Mouse (Mus musculus) forebrain, postnatal 0 days (tissue): Measurements from ENCODE around the gene Ush2a. TPM values are rescaled to one million over a fixed set of nuclear protein-coding genes. Genes with fewer than 3 reads are reported as not detected.

ENCODE experiments used
- ATAC-seq: fragments of 200-750 bp; cut with Nextera tagmentation; 2 replicates; pipeline ENCODE4 v1.8.0; 2017; ENCODE audit warnings: mild to moderate bottlenecking, moderate library complexity
- DNase-seq: peaks from one replicate; pipeline ENCODE4 v3.0.0-alpha.2; 2015
- H3K27ac ChIP-seq: fragments of 300-500 bp; sonication (generic); 2 replicates; pipeline ENCODE4 v1.5.1; 2014; ENCODE audit warnings: low read depth, mild to moderate bottlenecking, antibody characterized with exemption, low read length, moderate library complexity, mixed read lengths
- H3K27me3 ChIP-seq: fragments of 300-500 bp; sonication (generic); 2 replicates; pipeline ENCODE4 v1.6.1; 2014; ENCODE audit warnings: mild to moderate bottlenecking, low read length, mixed read lengths; ENCODE audit not compliant: insufficient read depth
- H3K36me3 ChIP-seq: fragments of 300-500 bp; sonication (generic); 2 replicates; pipeline ENCODE4 v1.6.1; 2014; ENCODE audit warnings: mild to moderate bottlenecking, moderate library complexity; ENCODE audit not compliant: insufficient read depth
- H3K4me1 ChIP-seq: fragments of 300-500 bp; sonication (generic); 2 replicates; pipeline ENCODE4 v1.6.1; 2014; ENCODE audit warnings: antibody characterized with exemption; ENCODE audit not compliant: insufficient read depth
- H3K4me2 ChIP-seq: fragments of 300-500 bp; sonication (generic); 2 replicates; pipeline ENCODE4 v1.6.1; 2014; ENCODE audit warnings: low read depth, mild to moderate bottlenecking, moderate library complexity
- H3K4me3 ChIP-seq: fragments of 300-500 bp; sonication (generic); 2 replicates; pipeline ENCODE4 v1.5.1; 2014; ENCODE audit warnings: low read depth, low read length, mixed read lengths
- H3K9ac ChIP-seq: fragments of 300-500 bp; sonication (generic); 2 replicates; pipeline ENCODE4 v1.6.1; 2014; ENCODE audit warnings: mild to moderate bottlenecking
- H3K9me3 ChIP-seq: fragments of 300-500 bp; sonication (generic); 2 replicates; pipeline ENCODE4 v1.6.1; 2016; ENCODE audit warnings: low read length
- CTCF ChIP-seq: sonication (generic); IDR thresholded peaks from 2 replicates; pipeline ENCODE4 v1.5.1; 2016; ENCODE audit warnings: antibody characterized with exemption, control low read depth, low read depth
- WGBS: fragments of 180-500 bp; shearing (Covaris S2); extraction: QIAGEN DNeasy Blood & Tissue Kit; methylation state at CpG from one replicate; pipeline ENCODE4 v1.1.7; 2014; 5-methylcytosine and 5-hydroxymethylcytosine counted together
- polyA plus RNA-seq: library from polyadenylated mRNA; unstranded; fragments of >200 nt; fragmentation: Nextera tagmentation; extraction: Ambion mirVana; gene quantifications from 2 replicates; pipeline ENCODE4 v1.2.1, GENCODE M21; 2015
- total RNA-seq: library from RNA; depleted of rRNA; stranded (reverse); fragments of >200 nt; gene quantifications from 2 replicates; pipeline ENCODE4 v1.2.3, GENCODE M21; 2014

The Ush2a gene
- total and polyA plus RNA-seq, 2 experiments from 2014 or later, result 0.10 TPM

- H3K9me3 ChIP-seq, result no peaks in the 10 kb centered on the region
- H3K36me3 ChIP-seq, result no peaks in the 10 kb centered on the region
- DNase-seq (peak; percentile 54), ATAC-seq (peak; percentile 81; the same call in 1 of the 2 replicates)
- 65% methylated on average over 8 of the region's 8 CpGs for WGBS
- no peaks in the 10 kb centered on the region for H3K27me3 ChIP-seq
- TF ChIP-seq CTCF, result no peak
- H3K9ac ChIP-seq, result no peak overlapping the region
- H3K4me1 ChIP-seq, result no peaks in the 10 kb centered on the region
- no peak overlapping the region for H3K4me2 ChIP-seq
- H3K27ac ChIP-seq, result no peak overlapping the region
- no peak overlapping the region for H3K4me3 ChIP-seq
Observed at GRCm38 (mm10) chr1:188599134-188599533, 337.3 kb downstream of the Ush2a start.

- H3K4me1 ChIP-seq, result no peaks in the 10 kb centered on the region
- ATAC-seq (no peak), DNase-seq (no peak)
- no peak overlapping the region for H3K4me3 ChIP-seq
- H3K27ac ChIP-seq, result no peak overlapping the region
- no peaks in the 10 kb centered on the region for H3K36me3 ChIP-seq
- no peak for TF ChIP-seq CTCF
- no peaks in the 10 kb centered on the region for H3K9me3 ChIP-seq
- H3K9ac ChIP-seq, result no peak overlapping the region
- H3K4me2 ChIP-seq, result no peak overlapping the region
- no peaks in the 10 kb centered on the region for H3K27me3 ChIP-seq
Observed at GRCm38 (mm10) chr1:188606450-188606849, 344.6 kb downstream of the Ush2a start.

GRCm38 (mm10) chr1:188616547-188616946 lies 354.7 kb downstream of the Ush2a start:
- H3K27me3 ChIP-seq, result no peaks in the 10 kb centered on the region
- no peaks in the 10 kb centered on the region for H3K9me3 ChIP-seq
- H3K4me1 ChIP-seq, result no peaks in the 10 kb centered on the region
- no peak overlapping the region for H3K4me2 ChIP-seq
- H3K4me3 ChIP-seq, result no peak overlapping the region
- ATAC-seq (peak; percentile 54), DNase-seq (peak; percentile 82)
- 54% methylated on average over 5 of the region's 5 CpGs for WGBS
- H3K27ac ChIP-seq, result no peak overlapping the region
- TF ChIP-seq CTCF, result no peak
- no peak overlapping the region for H3K9ac ChIP-seq
- no peaks in the 10 kb centered on the region for H3K36me3 ChIP-seq

GRCm38 (mm10) chr1:188633736-188634135 lies 371.9 kb downstream of the Ush2a start:
- no peak overlapping the region for H3K27ac ChIP-seq
- no peaks in the 10 kb centered on the region for H3K9me3 ChIP-seq
- H3K9ac ChIP-seq, result no peak overlapping the region
- no peak overlapping the region for H3K4me3 ChIP-seq
- no peaks in the 10 kb centered on the region for H3K27me3 ChIP-seq
- H3K4me2 ChIP-seq, result no peak overlapping the region
- ATAC-seq (peak; percentile 74; the same call in 1 of the 2 replicates), DNase-seq (peak; percentile 78)
- no peaks in the 10 kb centered on the region for H3K36me3 ChIP-seq
- 39% methylated on average over 4 of the region's 4 CpGs for WGBS
- peak; percentile 87 for TF ChIP-seq CTCF
- H3K4me1 ChIP-seq, result no peaks in the 10 kb centered on the region

- no peak overlapping the region for H3K27ac ChIP-seq
- TF ChIP-seq CTCF, result no peak
- H3K9ac ChIP-seq, result no peak overlapping the region
- H3K4me1 ChIP-seq, result no peaks in the 10 kb centered on the region
- no peak overlapping the region for H3K4me3 ChIP-seq
- no peaks in the 10 kb centered on the region for H3K36me3 ChIP-seq
- H3K4me2 ChIP-seq, result no peak overlapping the region
- no peaks in the 10 kb centered on the region for H3K27me3 ChIP-seq
- DNase-seq, result no peak
- H3K9me3 ChIP-seq, result no peaks in the 10 kb centered on the region
- ATAC-seq, result no peak
Observed at GRCm38 (mm10) chr1:188639666-188640065, 377.8 kb downstream of the Ush2a start.

- H3K27me3 ChIP-seq, result no peaks in the 10 kb centered on the region
- no peak overlapping the region for H3K9ac ChIP-seq
- WGBS, result 88% methylated on average over 3 of the region's 3 CpGs
- no peak overlapping the region for H3K4me2 ChIP-seq
- no peaks in the 10 kb centered on the region for H3K9me3 ChIP-seq
- TF ChIP-seq CTCF, result no peak
- H3K36me3 ChIP-seq, result no peaks in the 10 kb centered on the region
- no peak overlapping the region for H3K4me3 ChIP-seq
- no peak overlapping the region for H3K27ac ChIP-seq
- no peak for ATAC-seq
- no peaks in the 10 kb centered on the region for H3K4me1 ChIP-seq
- no peak for DNase-seq
Observed at GRCm38 (mm10) chr1:188643156-188643555, 381.3 kb downstream of the Ush2a start.

GRCm38 (mm10) chr1:188653001-188653400 lies 391.2 kb downstream of the Ush2a start:
- no peak for DNase-seq
- 91% methylated on average over 3 of the region's 3 CpGs for WGBS
- no peak for TF ChIP-seq CTCF
- H3K4me3 ChIP-seq, result no peak overlapping the region
- no peak overlapping the region for H3K9ac ChIP-seq
- H3K27me3 ChIP-seq, result 0 out of 2 replicates have a peak, but pooled peaks cover 3% of the 10 kb centered on the region
- no peak overlapping the region for H3K27ac ChIP-seq
- H3K36me3 ChIP-seq, result no peaks in the 10 kb centered on the region
- no peak overlapping the region for H3K4me2 ChIP-seq
- H3K9me3 ChIP-seq, result no peaks in the 10 kb centered on the region
- ATAC-seq, result no peak
- no peaks in the 10 kb centered on the region for H3K4me1 ChIP-seq
